Mouse (Mus musculus): Measurements from ENCODE around the gene Phf13.

DNA sequence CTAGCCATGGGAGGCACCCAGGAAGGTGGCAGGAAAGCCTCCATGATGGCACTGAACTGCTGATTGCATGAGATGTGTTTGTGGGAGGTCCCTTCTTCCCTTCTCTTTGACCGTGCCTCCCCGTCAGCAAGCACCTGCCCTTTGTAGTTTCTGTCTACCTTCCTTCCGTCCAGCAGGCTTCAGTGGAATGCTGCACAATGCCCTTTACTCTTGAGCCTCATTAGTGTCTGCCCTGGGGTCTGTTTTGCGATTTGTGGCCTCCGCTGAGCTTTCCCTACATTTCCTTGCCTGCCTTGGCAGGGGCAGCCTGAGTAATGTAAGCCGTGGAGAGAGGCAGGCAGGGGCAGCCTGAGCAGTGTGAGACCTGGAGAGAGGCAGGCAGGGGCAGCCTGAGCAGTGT, 48.6 kb upstream of the Phf13 start:
- TF ChIP-seq POLR2A (IDR thresholded peaks at IDR 0.05; ENCODE audit: borderline replicate concordance, low read depth, low read length) (no peak), CTCF (IDR thresholded peaks at IDR 0.05; ENCODE audit: low read depth, low read length) (no peak)

Data from bone marrow macrophage, adult 2 months (primary cell).